Mouse (Mus musculus): Measurements from ENCODE around the gene Gm2012. TPM values are rescaled to one million over a fixed set of nuclear protein-coding genes. Genes with fewer than 3 reads are reported as not detected.

Gene Gm2012
- total RNA-seq (2023) = not detected

GRCm38 (mm10) chrX:26231255-26231654 lies at the start of gene Gm2012:
Gene Gm2012, minus strand, starts transcription at chrX:26231355.

Other genes starting within 250 kb of the Gm2012 start
- gene Gm5168, start 180.3 kb downstream of the Gm2012 start, total RNA-seq (2023) = not detected
- not detected for gene Gm2030, start 78.7 kb upstream of the Gm2012 start, total RNA-seq (2023)

All from CD4-positive naive resting alpha-beta T cell, adult 76 days (primary cell).